Mouse (Mus musculus) CH12.LX (cell line): Measurements from ENCODE around the gene Rassf5. TPM values are rescaled to one million over a fixed set of nuclear protein-coding genes. Genes with fewer than 3 reads are reported as not detected.
A peak's percentile ranks its signal among the peaks of the same experiment; 100 is the strongest.

ENCODE experiments used
- DNase-seq: peaks from one replicate; pipeline ENCODE4 v3.0.0-alpha.2; 2013; ENCODE audit errors: extremely low read depth
- H3K27ac ChIP-seq: 2 replicates; pipeline ENCODE4 v1.5.1; 2012; ENCODE audit warnings: low read depth, mild to moderate bottlenecking, control low read depth, moderate library complexity; ENCODE audit not compliant: insufficient read depth
- H3K27me3 ChIP-seq: replicated peaks from 2 replicates; pipeline ENCODE3; 2012; ENCODE audit warnings: inconsistent platforms
- H3K36me3 ChIP-seq, 2 experiments: replicated peaks in 1 of 2; 2 replicates each; pipeline versions ENCODE3 to v1.6.1; 2012; ENCODE audit warnings: inconsistent platforms in 1 of 2, low read length in 1 of 2, mild to moderate bottlenecking in 1 of 2, mixed read lengths in 1 of 2, moderate library complexity in 1 of 2; ENCODE audit not compliant: control insufficient read depth in 1 of 2, insufficient read depth in 1 of 2
- H3K4me1 ChIP-seq, 2 experiments: 2 replicates each; pipeline ENCODE4 v1.6.1; 2012; ENCODE audit warnings: inconsistent platforms in 1 of 2, moderate library complexity in 1 of 2; ENCODE audit not compliant: insufficient read depth in 2 of 2, control insufficient read depth in 1 of 2
- H3K4me2 ChIP-seq: 2 replicates; pipeline ENCODE4 v1.6.1; 2012; ENCODE audit warnings: low read depth, mild to moderate bottlenecking, control low read depth; ENCODE audit not compliant: poor library complexity, insufficient read depth, severe bottlenecking
- H3K4me3 ChIP-seq, 3 experiments: fragments of 150-350 bp in 1 of 3; sonication (generic) in 1 of 3; replicated peaks in 1 of 3; 2 replicates each; pipeline versions ENCODE3 to v1.5.1; 2011 to 2012; ENCODE audit warnings: low read depth in 2 of 3, low read length in 2 of 3, mild to moderate bottlenecking in 2 of 3, moderate library complexity in 2 of 3, control low read depth in 1 of 3, improper control_type of control experiment in 1 of 3, inconsistent platforms in 1 of 3, mixed read lengths in 1 of 3; ENCODE audit not compliant: poor library complexity in 1 of 3
- H3K79me2 ChIP-seq: replicated peaks from 2 replicates; pipeline ENCODE4 v1.6.1; 2012; ENCODE audit warnings: mild to moderate bottlenecking, moderate library complexity; ENCODE audit not compliant: control insufficient read depth, poor library complexity, insufficient read depth, severe bottlenecking; ENCODE audit errors: extremely low read depth
- H3K9ac ChIP-seq: 2 replicates; pipeline ENCODE4 v1.6.1; 2012; ENCODE audit warnings: low read depth, mild to moderate bottlenecking, control low read depth, moderate library complexity; ENCODE audit not compliant: insufficient read depth
- H3K9me3 ChIP-seq: replicated peaks from 2 replicates; pipeline ENCODE3; 2012; ENCODE audit warnings: low read length, inconsistent platforms, mixed read lengths
- CHD2 ChIP-seq: IDR thresholded peaks from 2 replicates; pipeline ENCODE4 v1.6.1; 2011; ENCODE audit warnings: low read length, improper control_type of control experiment
- CTCF ChIP-seq, 2 experiments: IDR thresholded peaks in 1 of 2; conservative IDR thresholded peaks in 1 of 2; 2 replicates each; pipeline ENCODE4 v1.5.1; 2011 to 2012; ENCODE audit warnings: low read depth in 2 of 2, low read length in 2 of 2, improper control_type of control experiment in 1 of 2, inconsistent platforms in 1 of 2, mild to moderate bottlenecking in 1 of 2, moderate library complexity in 1 of 2
- ELF1 ChIP-seq: IDR thresholded peaks from 2 replicates; pipeline ENCODE4 v1.6.1; 2014; ENCODE audit warnings: low read depth, mild to moderate bottlenecking, inconsistent platforms, low read length, improper control_type of control experiment
- GABPA ChIP-seq: IDR thresholded peaks from 2 replicates; pipeline ENCODE4 v1.6.1; 2012; ENCODE audit warnings: low read depth, low read length, improper control_type of control experiment, inconsistent platforms; ENCODE audit not compliant: insufficient replicate concordance
- HCFC1 ChIP-seq: IDR thresholded peaks from 2 replicates; pipeline ENCODE4 v1.6.1; 2012; ENCODE audit warnings: low read depth, mild to moderate bottlenecking, inconsistent platforms, low read length, improper control_type of control experiment
- JUND ChIP-seq: conservative IDR thresholded peaks from 2 replicates; pipeline ENCODE4 v1.6.1; 2011; ENCODE audit warnings: low read depth, low read length, improper control_type of control experiment
- KAT2A ChIP-seq: IDR thresholded peaks from 2 replicates; pipeline ENCODE4 v1.6.1; 2012; ENCODE audit warnings: low read length, improper control_type of control experiment, inconsistent platforms; ENCODE audit not compliant: insufficient replicate concordance
- MEF2A ChIP-seq: IDR thresholded peaks from 2 replicates; pipeline ENCODE4 v1.6.1; 2014; ENCODE audit warnings: low read depth, mild to moderate bottlenecking, inconsistent platforms, low read length, improper control_type of control experiment, borderline replicate concordance
- MXI1 ChIP-seq: IDR thresholded peaks from 2 replicates; pipeline ENCODE4 v1.6.1; 2011; ENCODE audit warnings: mild to moderate bottlenecking, low read depth, low read length, improper control_type of control experiment
- MYC ChIP-seq: IDR thresholded peaks from 2 replicates; pipeline ENCODE4 v1.6.1; 2011; ENCODE audit warnings: low read depth, mild to moderate bottlenecking, improper control_type of control experiment, low read length
- NRF1 ChIP-seq: IDR thresholded peaks from 2 replicates; pipeline ENCODE4 v1.6.1; 2014; ENCODE audit warnings: low read depth, mild to moderate bottlenecking, inconsistent platforms, low read length, improper control_type of control experiment, moderate library complexity
- POLR2A ChIP-seq: IDR thresholded peaks from 2 replicates; pipeline ENCODE4 v1.6.1; 2011; ENCODE audit warnings: low read depth, mild to moderate bottlenecking, improper control_type of control experiment, low read length
- POLR2AphosphoS2 ChIP-seq: IDR thresholded peaks from 2 replicates; pipeline ENCODE4 v1.6.1; 2011; ENCODE audit warnings: low read depth, low read length, improper control_type of control experiment
- RAD21 ChIP-seq: IDR thresholded peaks from 2 replicates; pipeline ENCODE4 v1.6.1; 2011; ENCODE audit warnings: low read depth, mild to moderate bottlenecking, low read length, improper control_type of control experiment, moderate library complexity
- RCOR1 ChIP-seq: conservative IDR thresholded peaks from 2 replicates; pipeline ENCODE4 v1.6.1; 2012; ENCODE audit warnings: low read depth, mild to moderate bottlenecking, inconsistent platforms, low read length, improper control_type of control experiment
- SIN3A ChIP-seq: IDR thresholded peaks from 2 replicates; pipeline ENCODE4 v1.6.1; 2012; ENCODE audit warnings: low read length, improper control_type of control experiment, inconsistent platforms
- SMC3 ChIP-seq: IDR thresholded peaks from 2 replicates; pipeline ENCODE4 v1.6.1; 2011; ENCODE audit warnings: low read depth, low read length, improper control_type of control experiment
- TCF12 ChIP-seq: IDR thresholded peaks from 2 replicates; pipeline ENCODE4 v1.6.1; 2014; ENCODE audit warnings: low read depth, mild to moderate bottlenecking, inconsistent platforms, low read length, improper control_type of control experiment
- UBTF ChIP-seq: IDR thresholded peaks from 2 replicates; pipeline ENCODE4 v1.6.1; 2012; ENCODE audit warnings: low read depth, mild to moderate bottlenecking, inconsistent platforms, low read length, improper control_type of control experiment, moderate library complexity
- USF2 ChIP-seq: conservative IDR thresholded peaks from 2 replicates; pipeline ENCODE4 v1.6.1; 2011; ENCODE audit warnings: low read depth, low read length, improper control_type of control experiment
- ZC3H11A ChIP-seq: IDR thresholded peaks from 2 replicates; pipeline ENCODE4 v1.6.1; 2012; ENCODE audit warnings: low read depth, mild to moderate bottlenecking, inconsistent platforms, low read length, improper control_type of control experiment
- ZMIZ1 ChIP-seq: IDR thresholded peaks from 2 replicates; pipeline ENCODE4 v1.6.1; 2012; ENCODE audit warnings: low read depth, mild to moderate bottlenecking, inconsistent platforms, low read length, improper control_type of control experiment
- dilution Hi-C: fragments of 300-500 bp; cut with MboI; formaldehyde crosslinking; loops from 2 replicates; pipeline ENCODE4 v1.14.3; 2020; ENCODE audit warnings: low sequenced_read_pairs; ENCODE audit not compliant: extremely low pct_unique_long_range_greater_than_20kb, extremely low pct_ligation_motif_present
- in situ Hi-C: fragments of 300-500 bp; cut with MboI; formaldehyde crosslinking; loops from 3 replicates; pipeline ENCODE4 v1.14.3; 2019; ENCODE audit warnings: low sequenced_read_pairs, low pct_ligation_motif_present, low pct_unique_long_range_greater_than_20kb, mixed read lengths
- polyA plus RNA-seq: library from polyadenylated mRNA; unstranded; fragments of >175 nt; gene quantifications from 2 replicates; pipeline ENCODE4 v1.2.1, GENCODE M21; 2012; ENCODE audit warnings: low read depth; ENCODE audit not compliant: insufficient read length
- total RNA-seq, 2 experiments: library from RNA; depleted of rRNA; stranded (reverse); fragments of 300-350 nt in 1 of 2; fragments of >200 nt in 1 of 2; gene quantifications; 2 replicates each; pipeline ENCODE4 v1.2.3; 2012 to 2014

The Rassf5 gene
- total and polyA plus RNA-seq, 3 experiments = 11.5 to 32.1 (median 16.3) TPM

DNA sequence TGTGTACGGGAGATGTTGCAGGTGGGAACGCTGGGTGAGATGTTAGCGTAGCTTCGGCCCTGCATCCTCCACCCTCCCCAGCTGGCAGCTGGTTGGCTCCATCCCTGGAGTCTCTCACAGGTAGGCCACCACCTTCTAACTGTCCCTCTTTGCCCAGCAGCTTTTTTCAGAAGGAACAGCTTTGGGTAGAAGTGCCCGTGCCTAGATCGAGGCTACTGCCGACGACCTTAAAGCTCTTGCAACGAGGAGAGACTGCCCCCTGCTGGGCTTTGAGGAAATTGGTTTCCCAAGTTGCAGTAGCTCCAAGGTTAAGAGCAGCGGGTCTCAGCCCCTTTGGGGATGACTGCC, 15.2 kb upstream of the Rassf5 start:
- no peak overlapping the region for H3K4me2 ChIP-seq
- no peak overlapping the region for H3K4me3 ChIP-seq
- dilution Hi-C loops (no loop called here), in situ Hi-C loops (no loop called here)
- no peaks in the 10 kb centered on the region for H3K27me3 ChIP-seq
- no peaks in the 10 kb centered on the region for H3K9me3 ChIP-seq
- H3K9ac ChIP-seq = no peak overlapping the region
- no peak overlapping the region for H3K27ac ChIP-seq
- no peaks in the 10 kb centered on the region for H3K79me2 ChIP-seq
- peak; percentile 76 for DNase-seq
- TF ChIP-seq HCFC1 = no peak
- TF ChIP-seq SMC3 = peak; percentile 75
- peak; percentile 75 for TF ChIP-seq RAD21
- peak; percentile 57 to 83; a peak in 3 of 4 replicates for TF ChIP-seq CTCF (conservative IDR thresholded peaks at IDR 0.05 in 1 of 2, IDR thresholded peaks at IDR 0.05 in 1 of 2; ENCODE audit: low read depth in 2 of 2, low read length in 2 of 2)
- TF ChIP-seq CHD2 = no peak
- TF ChIP-seq MEF2A = 0 out of 2 replicates have a peak, but pooled peaks have one; percentile 16
- H3K36me3 ChIP-seq = peaks cover 80 to 95% of the 10 kb centered on the region in 2 experiments
- peaks cover 0 to 14% of the 10 kb centered on the region in 2 experiments; a peak in 2 of 4 replicates for H3K4me1 ChIP-seq

GRCm38 (mm10) chr1:131259632-131260308, 14.7 kb upstream of the Rassf5 start:
- H3K36me3 ChIP-seq = peaks cover 83 to 95% of the 10 kb centered on the region in 2 experiments
- H3K9ac ChIP-seq = no peak overlapping the region
- no peaks in the 10 kb centered on the region for H3K79me2 ChIP-seq
- H3K4me2 ChIP-seq = no peak overlapping the region
- DNase-seq = no peak
- in situ Hi-C loops (loop anchor here (5.0 kb wide), 1 partner anchor 77 kb away; no protein-coding TSS in a partner anchor), dilution Hi-C loops (no loop called here)
- no peaks in the 10 kb centered on the region for H3K9me3 ChIP-seq
- H3K4me3 ChIP-seq = no peak overlapping the region
- H3K4me1 ChIP-seq = peaks cover 0 to 14% of the 10 kb centered on the region in 2 experiments; a peak in 2 of 4 replicates
- H3K27me3 ChIP-seq = no peaks in the 10 kb centered on the region
- no peak for TF ChIP-seq MXI1
- TF ChIP-seq POLR2A = no peak
- TF ChIP-seq USF2 = no peak
- no peak for TF ChIP-seq SIN3A
- no peak for TF ChIP-seq UBTF
- no peak for TF ChIP-seq POLR2AphosphoS2
- no peak for TF ChIP-seq TCF12
- TF ChIP-seq CTCF (conservative IDR thresholded peaks at IDR 0.05 in 1 of 2, IDR thresholded peaks at IDR 0.05 in 1 of 2; ENCODE audit: low read depth in 2 of 2, low read length in 2 of 2) = no peak
- TF ChIP-seq NRF1 = no peak
- TF ChIP-seq ZMIZ1 = no peak
- TF ChIP-seq ZC3H11A = no peak
- TF ChIP-seq ELF1 = no peak
- no peak for TF ChIP-seq KAT2A
- no peak for TF ChIP-seq MYC
- TF ChIP-seq JUND = no peak
- no peak for TF ChIP-seq RCOR1
- no peak for TF ChIP-seq GABPA
- H3K27ac ChIP-seq = no peak overlapping the region
